Mouse (Mus musculus) urinary bladder, adult 18-20 months (tissue): ENCODE measurements at regions not wholly inside any gene's neighbourhood (a gene's known extent, or its start where the extent isn't known, plus 50 kb on each side); places are given as distances from the start of the nearest gene placed in this dataset.

ENCODE experiments used
- DNase-seq, 2 experiments: peaks; one replicate each; pipeline ENCODE4 v3.0.0; 2022; ENCODE audit warnings: low spot score in 2 of 2, mixed read lengths in 2 of 2

- no peak for DNase-seq
These were observed 280.7 kb upstream of the Htr2a start for GRCm38 (mm10) chr14:74359663-74360552.

- DNase-seq = no peak
These were observed 256.2 kb upstream of the Htr2a start for GRCm38 (mm10) chr14:74384481-74384880.

GRCm38 (mm10) chr14:74392419-74392818, 248.2 kb upstream of the Htr2a start:
- no peak for DNase-seq

- DNase-seq = no peak
These were observed 243.4 kb upstream of the Htr2a start for GRCm38 (mm10) chr14:74397202-74397601.

- DNase-seq = no peak
These were observed 231.2 kb upstream of the Htr2a start for GRCm38 (mm10) chr14:74409441-74409840.

- no peak for DNase-seq
These were observed 212.4 kb upstream of the Htr2a start for GRCm38 (mm10) chr14:74428226-74428625.

GRCm38 (mm10) chr14:74464027-74464682, 176.5 kb upstream of the Htr2a start:
- no peak for DNase-seq

- DNase-seq = no peak
These were observed 145.1 kb upstream of the Htr2a start for GRCm38 (mm10) chr14:74495504-74495903.

GRCm38 (mm10) chr14:74511521-74511920, 129.1 kb upstream of the Htr2a start:
- no peak for DNase-seq

- DNase-seq = no peak
These were observed 124.2 kb upstream of the Htr2a start for GRCm38 (mm10) chr14:74516451-74516850.

GRCm38 (mm10) chr14:74519531-74519930, 121.1 kb upstream of the Htr2a start:
- no peak for DNase-seq

- DNase-seq = no peak
These were observed 119.0 kb upstream of the Htr2a start for GRCm38 (mm10) chr14:74521669-74522068.

GRCm38 (mm10) chr14:74527246-74527645, 113.4 kb upstream of the Htr2a start:
- DNase-seq = no peak

- no peak for DNase-seq
These were observed 111.2 kb upstream of the Htr2a start for GRCm38 (mm10) chr14:74529368-74529951.

GRCm38 (mm10) chr14:74538187-74538586, 102.5 kb upstream of the Htr2a start:
- DNase-seq = no peak

GRCm38 (mm10) chr14:74544028-74544427, 96.6 kb upstream of the Htr2a start:
- DNase-seq = no peak

- no peak for DNase-seq
These were observed 89.5 kb upstream of the Htr2a start for GRCm38 (mm10) chr14:74551091-74551490.

GRCm38 (mm10) chr14:74553636-74554035, 87.0 kb upstream of the Htr2a start:
- no peak for DNase-seq

GRCm38 (mm10) chr14:74558359-74558758, 82.3 kb upstream of the Htr2a start:
- no peak for DNase-seq
